Mouse (Mus musculus): ENCODE measurements around the gene A830031A19Rik. TPM values are rescaled to one million over a fixed set of nuclear protein-coding genes. Genes with fewer than 3 reads are reported as not detected.
A peak's percentile ranks its signal among the peaks of the same experiment; 100 is the strongest.

A830031A19Rik gene
- polyA plus RNA-seq, 1 experiment from 2014 or later = not detected

DNA sequence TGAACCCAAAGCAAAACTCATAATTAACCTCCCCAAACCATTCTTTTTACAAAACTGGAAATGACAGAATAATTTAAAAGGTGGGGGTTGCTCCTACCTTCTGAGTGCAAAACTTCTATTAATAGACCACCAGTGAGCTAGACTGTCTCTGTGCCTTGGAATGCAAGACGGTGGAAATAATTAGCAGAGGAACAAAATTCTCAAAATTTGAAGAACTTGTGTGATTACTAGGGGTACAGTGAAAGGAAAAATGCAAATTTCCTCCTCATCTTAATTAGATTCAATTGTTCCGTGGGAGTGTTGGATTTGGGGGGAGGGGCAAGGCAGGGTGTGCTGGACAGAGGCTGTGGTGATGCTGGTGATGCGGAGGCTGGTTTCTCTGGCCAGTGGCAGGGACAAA, 23.8 kb upstream of the A830031A19Rik start:
- Histone ChIP-seq H3K9ac (ENCODE audit: low read length) (no peak overlapping the region), H3K27me3 (ENCODE audit: control insufficient read depth, insufficient read depth, low read depth, low read length) (no peaks in the 10 kb centered on the region), H3K27ac (ENCODE audit: low read length) (no peak overlapping the region), H3K4me3 (ENCODE audit: low read length) (no peak overlapping the region), H3K9me3 (ENCODE audit: control insufficient read depth, low read length) (no peaks in the 10 kb centered on the region), H3K36me3 (ENCODE audit: control insufficient read depth, insufficient read depth, low read length) (no peaks in the 10 kb centered on the region), H3K4me2 (ENCODE audit: low read depth, low read length) (no peak overlapping the region), H3K4me1 (replicated peaks; ENCODE audit: control insufficient read depth, insufficient read depth, low read length) (peaks cover 28% of the 10 kb centered on the region)
- ATAC-seq (ENCODE audit: low read depth) = no peak
- 63% methylated on average over 3 of the region's 3 CpGs for WGBS

DNA sequence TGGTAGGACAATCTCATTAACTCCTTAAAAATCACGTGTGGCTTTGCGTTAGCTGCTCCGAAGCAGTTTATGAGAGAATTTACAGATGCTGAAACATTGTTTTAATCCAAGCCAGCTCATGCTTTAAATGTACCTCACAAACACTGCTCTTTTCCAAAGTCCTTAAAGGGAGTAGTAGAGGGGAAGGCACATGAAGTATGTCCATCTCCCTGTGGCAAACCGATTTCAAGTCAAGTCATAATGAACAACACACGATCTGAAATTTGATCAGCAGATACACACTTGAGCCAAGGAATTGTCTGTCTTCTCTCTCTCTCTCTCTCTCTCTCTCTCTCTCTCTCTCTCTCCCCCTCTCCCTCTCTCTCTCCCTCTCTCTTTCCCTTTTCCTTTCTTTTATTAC, 23.2 kb upstream of the A830031A19Rik start:
- Histone ChIP-seq H3K4me3 (ENCODE audit: low read length) (no peak overlapping the region), H3K27ac (ENCODE audit: low read length) (no peak overlapping the region), H3K27me3 (ENCODE audit: control insufficient read depth, insufficient read depth, low read depth, low read length) (no peaks in the 10 kb centered on the region), H3K9ac (ENCODE audit: low read length) (no peak overlapping the region), H3K4me1 (replicated peaks; ENCODE audit: control insufficient read depth, insufficient read depth, low read length) (peaks cover 25% of the 10 kb centered on the region), H3K9me3 (ENCODE audit: control insufficient read depth, low read length) (no peaks in the 10 kb centered on the region), H3K4me2 (ENCODE audit: low read depth, low read length) (no peak overlapping the region), H3K36me3 (ENCODE audit: control insufficient read depth, insufficient read depth, low read length) (no peaks in the 10 kb centered on the region)
- WGBS = 63% methylated on average over 5 of the region's 5 CpGs
- ATAC-seq (ENCODE audit: low read depth) = no peak

DNA sequence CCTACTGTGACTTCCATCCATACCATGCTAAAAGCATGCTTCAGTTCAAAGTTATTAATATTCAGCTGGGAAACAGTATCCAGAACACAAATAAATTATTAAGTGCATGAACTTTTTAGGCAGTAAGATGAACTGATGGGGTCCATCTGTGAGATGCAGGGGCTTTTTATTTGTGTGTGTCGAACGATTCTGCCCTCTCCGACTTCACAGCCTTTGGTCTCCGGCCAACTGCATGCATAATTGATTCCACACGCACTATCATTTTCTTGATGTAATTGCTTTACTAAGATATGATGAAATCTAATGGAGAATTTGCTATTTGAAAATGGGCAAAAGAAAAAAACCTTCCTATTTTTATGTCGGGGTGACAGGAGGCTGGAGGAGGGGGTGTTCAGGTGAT, 22.2 kb upstream of the A830031A19Rik start:
- no peaks in the 10 kb centered on the region for H3K27me3 ChIP-seq (ENCODE audit: control insufficient read depth, insufficient read depth, low read depth, low read length)
- no peaks in the 10 kb centered on the region for H3K9me3 ChIP-seq (ENCODE audit: control insufficient read depth, low read length)
- no peak overlapping the region for H3K9ac ChIP-seq (ENCODE audit: low read length)
- peaks cover 25% of the 10 kb centered on the region for H3K4me1 ChIP-seq (replicated peaks; ENCODE audit: control insufficient read depth, insufficient read depth, low read length)
- H3K36me3 ChIP-seq (ENCODE audit: control insufficient read depth, insufficient read depth, low read length) = no peaks in the 10 kb centered on the region
- H3K4me3 ChIP-seq (ENCODE audit: low read length) = no peak overlapping the region
- 55% methylated on average over 6 of the region's 6 CpGs for WGBS
- H3K27ac ChIP-seq (ENCODE audit: low read length) = no peak overlapping the region
- no peak for ATAC-seq (ENCODE audit: low read depth)
- H3K4me2 ChIP-seq (ENCODE audit: low read depth, low read length) = no peak overlapping the region

DNA sequence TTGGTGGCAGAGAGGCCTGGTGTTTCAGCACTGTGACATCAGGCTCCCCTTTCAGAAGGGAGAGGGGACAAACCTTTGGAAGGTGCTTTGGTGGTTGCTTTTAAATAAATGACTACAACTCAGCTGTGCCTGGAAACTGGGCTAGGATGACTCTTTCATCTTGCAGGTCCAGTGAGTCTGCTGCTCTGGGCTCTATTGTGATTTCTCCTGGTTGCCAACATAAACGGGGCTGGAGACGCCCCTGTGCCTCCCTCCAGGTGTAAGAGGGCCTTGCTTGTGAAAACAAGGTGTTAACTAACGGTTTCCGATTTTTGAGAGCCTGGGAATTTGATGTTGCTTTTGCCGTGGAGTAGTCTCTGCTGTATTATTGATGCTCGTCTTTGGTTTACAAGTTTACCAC, 21.6 kb upstream of the A830031A19Rik start:
- no peak overlapping the region for H3K27ac ChIP-seq (ENCODE audit: low read length)
- H3K4me2 ChIP-seq (ENCODE audit: low read depth, low read length) = no peak overlapping the region
- WGBS = 52% methylated on average over 6 of the region's 6 CpGs
- H3K4me3 ChIP-seq (ENCODE audit: low read length) = no peak overlapping the region
- H3K4me1 ChIP-seq (replicated peaks; ENCODE audit: control insufficient read depth, insufficient read depth, low read length) = peaks cover 28% of the 10 kb centered on the region
- H3K36me3 ChIP-seq (ENCODE audit: control insufficient read depth, insufficient read depth, low read length) = no peaks in the 10 kb centered on the region
- no peaks in the 10 kb centered on the region for H3K9me3 ChIP-seq (ENCODE audit: control insufficient read depth, low read length)
- no peak overlapping the region for H3K9ac ChIP-seq (ENCODE audit: low read length)
- ATAC-seq (ENCODE audit: low read depth) = no peak
- H3K27me3 ChIP-seq (ENCODE audit: control insufficient read depth, insufficient read depth, low read depth, low read length) = no peaks in the 10 kb centered on the region

DNA sequence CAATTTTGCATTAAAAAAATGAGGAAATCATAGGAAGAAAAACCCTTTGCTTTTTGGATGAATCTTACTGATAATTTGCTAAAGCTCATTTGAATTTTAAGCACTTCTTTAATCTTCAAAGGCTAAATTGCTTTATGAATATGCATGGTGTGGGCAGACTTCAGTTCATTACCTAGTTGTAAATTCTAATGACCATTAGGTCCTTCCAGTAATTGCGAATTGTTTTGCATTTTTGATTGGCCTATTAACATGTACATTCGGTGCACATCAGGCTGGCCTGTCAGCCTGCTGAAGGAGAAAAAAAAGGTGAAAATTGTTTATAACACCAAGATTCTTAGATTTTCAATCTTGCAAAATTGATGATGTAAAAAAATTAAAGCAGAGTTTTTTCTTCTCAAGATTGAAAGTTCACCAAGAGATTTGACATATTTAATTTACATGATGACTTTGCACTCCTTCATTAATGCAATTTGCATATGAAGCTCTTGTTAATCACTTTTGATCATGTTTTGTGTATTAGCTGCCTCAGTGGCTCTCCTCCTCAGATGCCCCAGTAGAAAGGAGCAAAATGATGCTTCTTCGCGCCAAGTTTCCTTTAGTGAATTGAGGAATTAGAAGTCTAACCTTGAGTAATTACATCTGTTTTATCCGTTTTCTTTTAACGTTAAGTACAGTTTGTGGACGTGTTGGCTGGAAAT, 21.0 kb upstream of the A830031A19Rik start:
- 83% methylated on average over 7 of the region's 7 CpGs for WGBS
- peaks cover 28% of the 10 kb centered on the region for H3K4me1 ChIP-seq (replicated peaks; ENCODE audit: control insufficient read depth, insufficient read depth, low read length)
- H3K27me3 ChIP-seq (ENCODE audit: control insufficient read depth, insufficient read depth, low read depth, low read length) = no peaks in the 10 kb centered on the region
- no peak overlapping the region for H3K9ac ChIP-seq (ENCODE audit: low read length)
- H3K4me3 ChIP-seq (ENCODE audit: low read length) = no peak overlapping the region
- ATAC-seq (ENCODE audit: low read depth) = no peak
- no peaks in the 10 kb centered on the region for H3K9me3 ChIP-seq (ENCODE audit: control insufficient read depth, low read length)
- H3K27ac ChIP-seq (ENCODE audit: low read length) = no peak overlapping the region
- no peaks in the 10 kb centered on the region for H3K36me3 ChIP-seq (ENCODE audit: control insufficient read depth, insufficient read depth, low read length)
- no peak overlapping the region; the same call in 1 of the 2 replicates for H3K4me2 ChIP-seq (ENCODE audit: low read depth, low read length)

DNA sequence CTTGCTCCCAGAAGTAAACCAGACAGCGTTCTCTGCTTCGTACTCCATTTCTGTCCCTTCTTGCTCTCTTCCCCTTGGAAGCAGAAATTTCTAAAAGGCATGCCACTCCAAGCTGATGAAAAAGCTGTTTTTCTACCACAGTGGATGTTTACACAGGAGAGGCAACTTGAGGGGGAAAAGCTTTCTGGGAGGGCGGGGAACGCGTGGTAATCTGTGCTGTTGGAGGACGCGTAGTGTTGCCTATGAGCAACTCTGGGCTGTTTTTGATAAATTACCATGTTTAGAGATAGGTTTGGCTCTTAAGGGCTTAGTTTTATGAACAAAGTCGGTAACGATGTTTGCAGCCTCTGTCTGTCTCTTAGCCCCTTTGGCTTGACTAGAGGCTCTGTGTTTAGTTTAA, 20.4 kb upstream of the A830031A19Rik start:
- H3K9ac ChIP-seq (ENCODE audit: low read length) = no peak overlapping the region
- ATAC-seq (ENCODE audit: low read depth) = no peak
- H3K27ac ChIP-seq (ENCODE audit: low read length) = no peak overlapping the region
- H3K9me3 ChIP-seq (ENCODE audit: control insufficient read depth, low read length) = no peaks in the 10 kb centered on the region
- peaks cover 23% of the 10 kb centered on the region for H3K4me1 ChIP-seq (replicated peaks; ENCODE audit: control insufficient read depth, insufficient read depth, low read length)
- H3K4me2 ChIP-seq (ENCODE audit: low read depth, low read length) = peak overlapping the region; percentile 28; the same call in 1 of the 2 replicates
- 30% methylated on average over 9 of the region's 9 CpGs for WGBS
- no peak overlapping the region for H3K4me3 ChIP-seq (ENCODE audit: low read length)
- H3K36me3 ChIP-seq (ENCODE audit: control insufficient read depth, insufficient read depth, low read length) = no peaks in the 10 kb centered on the region
- no peaks in the 10 kb centered on the region for H3K27me3 ChIP-seq (ENCODE audit: control insufficient read depth, insufficient read depth, low read depth, low read length)

DNA sequence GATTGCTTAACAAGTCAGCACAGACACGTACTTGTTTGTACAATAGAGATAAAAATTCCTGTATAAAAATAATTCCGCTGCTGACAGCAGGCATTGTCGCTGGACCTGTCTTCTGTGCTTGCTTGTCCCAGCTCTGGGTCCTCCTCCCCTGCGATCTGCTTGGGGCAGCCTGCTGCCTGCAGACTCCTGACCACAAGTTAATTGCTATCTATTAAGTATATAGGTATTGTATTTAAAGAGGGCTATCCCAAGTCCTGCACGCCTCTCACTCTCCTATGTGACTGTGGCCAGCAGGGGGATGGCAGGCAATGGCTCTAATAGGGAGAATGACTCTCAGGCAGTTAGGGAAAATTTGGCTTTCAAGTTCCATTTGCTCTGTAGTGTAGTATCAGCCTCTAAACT, 19.2 kb upstream of the A830031A19Rik start:
- Histone ChIP-seq H3K4me1 (replicated peaks; ENCODE audit: control insufficient read depth, insufficient read depth, low read length) (peaks cover 16% of the 10 kb centered on the region), H3K9ac (ENCODE audit: low read length) (no peak overlapping the region), H3K27me3 (ENCODE audit: control insufficient read depth, insufficient read depth, low read depth, low read length) (no peaks in the 10 kb centered on the region), H3K4me3 (ENCODE audit: low read length) (no peak overlapping the region), H3K36me3 (ENCODE audit: control insufficient read depth, insufficient read depth, low read length) (no peaks in the 10 kb centered on the region), H3K9me3 (ENCODE audit: control insufficient read depth, low read length) (no peaks in the 10 kb centered on the region), H3K27ac (ENCODE audit: low read length) (no peak overlapping the region), H3K4me2 (ENCODE audit: low read depth, low read length) (no peak overlapping the region)
- ATAC-seq (ENCODE audit: low read depth) = peak; percentile 49
- 37% methylated on average over 5 of the region's 5 CpGs for WGBS

DNA sequence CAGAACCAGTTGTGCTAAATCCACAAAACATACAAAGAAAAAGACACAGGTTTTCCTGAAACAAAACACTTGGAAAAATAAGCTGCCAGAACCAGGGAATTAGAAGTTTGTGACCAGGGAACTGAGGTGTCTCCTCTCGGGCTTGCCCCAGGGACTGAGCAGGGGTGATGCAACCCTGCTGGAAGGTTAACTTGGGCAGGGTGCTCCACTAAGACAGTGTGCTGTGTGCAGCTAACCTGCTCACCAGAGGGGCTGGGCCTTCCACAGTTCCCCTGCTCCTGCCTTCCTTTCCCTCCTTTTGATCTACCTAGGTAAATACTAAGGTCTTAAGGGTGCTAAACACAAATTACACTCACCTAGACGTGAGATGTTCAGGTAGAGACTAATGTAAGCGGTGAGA, 17.8 kb upstream of the A830031A19Rik start:
- H3K9me3 ChIP-seq (ENCODE audit: control insufficient read depth, low read length) = no peaks in the 10 kb centered on the region
- WGBS = 51% methylated on average over 3 of the region's 3 CpGs
- H3K4me1 ChIP-seq (replicated peaks; ENCODE audit: control insufficient read depth, insufficient read depth, low read length) = peaks cover 16% of the 10 kb centered on the region
- no peaks in the 10 kb centered on the region for H3K27me3 ChIP-seq (ENCODE audit: control insufficient read depth, insufficient read depth, low read depth, low read length)
- H3K4me2 ChIP-seq (ENCODE audit: low read depth, low read length) = no peak overlapping the region
- H3K36me3 ChIP-seq (ENCODE audit: control insufficient read depth, insufficient read depth, low read length) = no peaks in the 10 kb centered on the region
- no peak overlapping the region for H3K27ac ChIP-seq (ENCODE audit: low read length)
- no peak for ATAC-seq (ENCODE audit: low read depth)
- H3K9ac ChIP-seq (ENCODE audit: low read length) = no peak overlapping the region
- H3K4me3 ChIP-seq (ENCODE audit: low read length) = no peak overlapping the region

DNA sequence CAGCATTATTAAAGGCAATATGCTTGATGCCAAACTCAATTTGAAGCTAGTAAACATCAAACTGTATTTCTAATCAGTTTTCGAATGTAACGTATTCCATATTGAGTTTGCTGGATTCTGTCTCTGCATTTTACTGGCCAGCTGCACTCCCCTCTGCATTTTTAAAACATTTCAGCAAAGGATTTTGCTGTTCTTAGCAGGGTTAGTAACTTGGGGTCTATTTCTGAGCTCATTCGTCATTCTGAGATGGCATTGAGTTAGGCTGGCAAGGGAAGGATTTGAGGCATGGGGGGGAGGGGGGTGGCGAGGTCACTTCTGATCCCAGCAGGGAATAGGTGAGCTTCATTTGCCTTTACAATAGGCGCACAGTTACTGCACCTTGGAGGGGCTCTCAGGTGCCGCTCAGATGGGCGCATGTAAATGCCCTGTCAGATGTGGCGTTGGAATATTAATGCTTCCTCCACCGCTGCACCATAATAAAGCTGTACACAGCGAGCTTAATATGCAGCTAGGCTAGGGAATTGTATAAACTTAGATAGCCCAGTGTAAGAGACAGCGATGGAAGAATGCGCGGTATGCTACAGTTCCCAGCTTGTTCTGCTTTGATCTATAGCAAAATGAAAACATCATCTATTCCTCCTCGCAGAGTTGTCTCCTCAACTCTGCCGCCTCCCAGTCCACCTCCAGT, 16.7 kb upstream of the A830031A19Rik start:
- H3K4me3 ChIP-seq (ENCODE audit: low read length) = no peak overlapping the region
- H3K4me1 ChIP-seq (replicated peaks; ENCODE audit: control insufficient read depth, insufficient read depth, low read length) = peaks cover 16% of the 10 kb centered on the region
- H3K36me3 ChIP-seq (ENCODE audit: control insufficient read depth, insufficient read depth, low read length) = no peaks in the 10 kb centered on the region
- no peak overlapping the region for H3K27ac ChIP-seq (ENCODE audit: low read length)
- ATAC-seq (ENCODE audit: low read depth) = 0 out of 2 replicates have a peak, but pooled peaks have one; percentile 41
- 36% methylated on average over 15 of the region's 15 CpGs for WGBS
- H3K27me3 ChIP-seq (ENCODE audit: control insufficient read depth, insufficient read depth, low read depth, low read length) = no peaks in the 10 kb centered on the region
- H3K4me2 ChIP-seq (ENCODE audit: low read depth, low read length) = no peak overlapping the region
- no peak overlapping the region for H3K9ac ChIP-seq (ENCODE audit: low read length)
- no peaks in the 10 kb centered on the region for H3K9me3 ChIP-seq (ENCODE audit: control insufficient read depth, low read length)
